Mouse (Mus musculus) lung, postnatal 0 days (tissue): ENCODE results near the gene Hoxb5.

Experiments
- CTCF ChIP-seq: IDR thresholded peaks from 2 replicates; pipeline ENCODE4 v1.5.1; 2016; ENCODE audit warnings: antibody characterized with exemption, mild to moderate bottlenecking
- EP300 ChIP-seq: IDR thresholded peaks from 2 replicates; pipeline ENCODE4 v1.6.1; 2016; ENCODE audit warnings: antibody characterized with exemption, mild to moderate bottlenecking, control low read depth

GRCm38 (mm10) chr11:96306183-96306907, 3.2 kb downstream of the Hoxb5 start:
- TF ChIP-seq CTCF (no peak), EP300 (no peak)
